Mouse (Mus musculus) spleen, postnatal 14 days (tissue): Measurements from ENCODE around the gene Krt33b.

Source experiments
- DNase-seq, 2 experiments: peaks; one replicate each; pipeline ENCODE4 v3.0.0; 2021 to 2022; ENCODE audit warnings: low spot score in 2 of 2

The Krt33b gene

DNA sequence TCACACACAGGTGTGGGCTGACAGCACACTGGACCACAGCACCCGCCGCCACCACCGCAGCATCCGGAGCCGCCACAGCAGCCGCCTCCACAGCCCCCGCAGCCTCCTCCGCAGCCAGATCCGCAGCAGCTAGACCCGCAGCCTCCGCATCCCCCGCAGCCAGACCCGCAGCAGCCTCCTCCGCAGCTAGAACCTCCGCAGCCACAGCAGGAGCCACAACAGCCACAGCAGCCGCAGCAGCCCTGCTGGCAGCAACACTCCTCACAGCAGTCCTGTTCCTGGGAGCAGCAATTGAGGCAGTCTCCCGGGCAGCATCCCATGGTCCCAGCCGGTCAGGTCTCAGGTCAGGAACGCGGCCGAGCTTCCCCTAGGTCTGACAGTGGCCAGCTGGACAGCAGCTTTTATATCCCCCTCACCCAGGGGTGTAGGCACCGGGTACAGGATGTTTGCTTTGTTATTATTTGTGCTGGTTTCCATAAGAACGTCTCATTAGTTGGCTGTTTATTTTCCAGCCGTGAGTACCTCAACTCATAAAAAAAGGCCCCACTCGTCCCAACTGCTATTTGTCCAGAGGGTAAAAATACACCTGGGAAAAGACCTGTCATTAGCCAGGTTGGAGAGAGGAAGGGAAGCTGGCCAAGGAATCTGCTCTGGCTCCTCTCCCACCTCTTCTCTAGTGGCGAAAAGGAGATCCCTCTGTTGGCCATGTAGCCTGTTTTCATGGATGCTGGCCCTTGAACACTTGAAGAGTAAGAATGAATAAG is 35.9 kb downstream of the Krt33b start, which contains the start of gene Krtap17-1:
TSS of gene Krtap17-1 (minus strand) at position 375 of the 764 bp plus-strand sequence.
- DNase-seq, result no peak

DNA sequence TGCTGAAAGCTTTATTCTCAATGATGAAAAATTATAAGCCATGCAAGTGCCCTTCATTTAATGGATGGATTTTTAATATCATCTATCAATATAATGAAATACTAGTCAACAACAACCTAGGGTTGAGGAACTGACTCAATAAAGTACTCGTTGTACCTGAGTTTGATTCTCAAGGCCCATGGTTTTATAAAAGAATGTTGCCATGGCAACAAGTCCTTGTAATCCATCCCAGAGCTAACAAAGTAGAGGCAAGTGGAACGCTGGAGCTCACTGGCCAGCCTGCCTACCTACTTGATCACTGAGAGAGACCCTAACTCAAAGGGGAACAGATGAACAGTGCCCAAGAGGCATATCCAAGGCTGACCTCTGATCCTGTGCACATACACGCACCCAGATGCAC is 39.1 kb downstream of the Krt33b start:
- DNase-seq, result no peak

DNA sequence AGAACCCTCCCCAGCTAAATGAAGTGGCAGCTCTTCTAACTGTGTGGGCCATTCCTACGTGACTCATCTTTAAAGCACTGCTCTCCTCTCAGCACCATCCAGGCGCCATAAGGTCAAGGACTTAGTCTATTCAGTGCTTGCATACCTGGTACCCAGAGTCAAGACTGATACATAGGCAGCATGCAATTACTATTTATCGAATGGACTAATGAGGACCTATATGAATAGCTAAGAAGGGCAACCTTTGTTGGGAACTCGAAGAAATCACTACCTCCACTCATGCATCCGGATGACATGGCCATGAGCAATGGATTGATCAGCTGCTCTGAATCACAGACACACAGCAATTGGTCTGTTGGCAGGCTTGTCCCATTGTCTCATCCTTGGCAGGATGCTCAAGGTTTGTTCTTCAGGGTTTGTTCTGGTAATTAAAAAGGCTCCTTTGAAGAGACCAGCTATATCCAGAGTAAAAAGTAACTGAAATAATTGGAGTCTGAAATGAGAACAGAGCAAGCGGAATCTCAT is 39.7 kb downstream of the Krt33b start:
- DNase-seq, result no peak

DNA sequence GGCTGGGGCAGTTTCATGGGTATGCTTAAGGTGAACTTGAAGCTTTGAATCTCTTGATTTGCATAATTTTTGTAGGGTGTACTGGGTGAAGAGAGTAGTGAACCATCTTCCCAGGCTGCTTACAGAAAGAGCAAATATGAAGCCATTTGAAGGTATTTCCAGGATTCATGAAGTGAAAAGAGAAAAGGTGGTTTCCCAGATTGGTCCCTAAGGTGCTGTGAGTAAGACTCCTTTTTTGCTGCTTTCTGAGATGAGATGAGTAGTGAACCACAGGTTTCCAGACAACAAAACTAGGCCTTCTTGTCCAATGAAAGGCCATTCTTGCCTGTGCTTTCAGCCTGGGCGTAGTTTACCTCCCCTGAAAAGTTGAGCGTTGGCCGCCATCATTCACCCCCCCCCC is 41.1 kb downstream of the Krt33b start:
- DNase-seq, result no peak

DNA sequence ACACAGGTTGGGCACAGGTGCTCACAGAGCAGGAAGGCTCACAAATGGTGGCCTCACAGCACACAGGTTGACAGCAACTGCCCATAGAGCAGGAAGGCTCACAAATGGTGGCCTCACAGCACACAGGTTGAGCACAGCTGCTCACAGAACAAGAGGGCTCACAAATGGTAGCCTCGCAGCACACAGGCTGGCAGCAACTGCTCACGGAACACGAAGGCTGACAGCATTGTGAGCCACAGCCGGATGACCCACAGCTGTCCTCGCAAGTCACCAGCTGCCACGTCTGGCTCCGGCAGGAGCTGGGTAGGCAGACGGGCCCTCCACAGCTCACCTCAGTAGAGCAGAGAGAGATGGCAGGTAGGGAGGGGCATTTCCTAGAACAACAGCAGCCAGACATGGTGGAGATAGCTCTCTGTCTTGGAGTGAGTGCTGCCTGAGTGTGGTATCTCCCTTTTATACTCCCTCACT is 43.5 kb downstream of the Krt33b start, which contains the start of gene Krtap16-1:
TSS of gene Krtap16-1 (minus strand) at position 418 of the 468 bp plus-strand sequence.
- no peak for DNase-seq

DNA sequence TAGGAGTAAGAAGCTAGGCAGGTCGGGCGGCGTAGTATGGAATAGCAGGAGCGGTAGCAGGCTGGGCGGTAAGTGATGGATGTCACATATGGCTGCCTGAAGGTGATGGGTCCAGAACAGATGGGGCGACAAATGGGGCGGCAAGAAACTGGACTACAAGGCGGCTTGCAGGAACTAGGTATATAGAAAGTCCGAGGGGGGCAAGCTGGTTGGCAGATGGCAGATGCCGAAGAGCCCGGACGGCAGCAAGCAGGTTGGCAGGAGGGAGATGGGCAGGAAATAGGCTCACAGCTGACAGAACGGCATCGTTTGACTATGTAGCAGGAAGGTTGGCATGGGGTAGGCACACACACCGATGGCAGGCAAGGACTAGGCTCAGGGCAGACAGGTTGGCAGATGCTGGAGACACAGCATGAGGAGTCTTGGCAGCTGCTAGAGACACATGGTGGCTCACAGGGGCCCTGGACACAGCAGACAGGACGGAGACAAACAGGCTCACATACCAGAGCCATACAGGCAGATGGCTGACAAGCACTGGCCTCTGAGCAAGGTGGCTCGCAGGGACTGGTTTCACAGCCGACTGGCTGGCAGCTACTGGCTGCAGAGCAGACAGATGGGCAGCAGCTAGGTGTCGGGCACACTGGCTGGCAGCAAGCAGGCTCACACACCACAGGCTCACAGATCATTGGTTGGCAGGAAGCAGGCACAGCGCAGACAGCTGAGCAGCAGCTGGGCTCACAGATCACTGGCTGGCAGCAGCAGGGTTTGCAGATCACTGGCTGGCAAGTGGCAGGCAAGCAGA is 44.2 kb downstream of the Krt33b start:
- no peak for DNase-seq

DNA sequence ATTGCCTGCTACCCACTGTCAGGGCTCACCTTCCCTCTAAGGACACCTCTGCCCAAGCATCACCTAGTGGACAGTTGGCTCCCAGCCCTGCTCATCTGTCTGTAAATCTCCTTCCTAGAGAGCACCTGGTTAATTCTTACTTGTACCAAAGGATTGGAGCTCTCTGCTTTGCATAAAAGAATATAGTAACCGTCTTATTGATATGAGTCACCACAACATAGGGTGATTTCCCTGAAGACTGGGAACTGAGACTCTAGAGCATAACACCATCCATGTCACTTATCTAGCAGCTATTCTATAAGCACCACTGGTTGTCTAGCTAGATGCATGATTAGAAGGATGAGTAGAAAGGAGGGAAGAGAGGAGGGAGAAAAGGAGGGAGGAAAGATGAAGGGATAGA is 46.2 kb downstream of the Krt33b start:
- no peak for DNase-seq

DNA sequence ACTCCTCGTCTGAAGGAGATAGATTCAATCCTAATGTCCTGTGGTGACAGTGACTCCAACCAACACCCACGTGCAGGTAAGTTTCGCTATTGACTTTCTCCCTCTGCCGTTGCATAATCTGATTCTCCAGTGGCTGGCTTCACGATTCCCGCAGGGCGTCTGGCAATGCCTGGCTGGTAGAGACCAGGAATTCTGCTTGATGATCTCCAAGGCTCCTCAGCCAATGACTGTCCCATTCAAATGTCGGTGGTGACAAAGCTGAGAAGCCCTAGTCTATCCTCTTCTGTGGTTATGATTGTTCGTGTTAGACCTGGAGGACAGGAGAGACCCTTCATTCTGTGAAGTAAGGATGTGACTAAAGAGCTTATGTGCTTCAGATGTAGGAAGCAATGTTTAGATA is 46.9 kb downstream of the Krt33b start:
- DNase-seq, result no peak

DNA sequence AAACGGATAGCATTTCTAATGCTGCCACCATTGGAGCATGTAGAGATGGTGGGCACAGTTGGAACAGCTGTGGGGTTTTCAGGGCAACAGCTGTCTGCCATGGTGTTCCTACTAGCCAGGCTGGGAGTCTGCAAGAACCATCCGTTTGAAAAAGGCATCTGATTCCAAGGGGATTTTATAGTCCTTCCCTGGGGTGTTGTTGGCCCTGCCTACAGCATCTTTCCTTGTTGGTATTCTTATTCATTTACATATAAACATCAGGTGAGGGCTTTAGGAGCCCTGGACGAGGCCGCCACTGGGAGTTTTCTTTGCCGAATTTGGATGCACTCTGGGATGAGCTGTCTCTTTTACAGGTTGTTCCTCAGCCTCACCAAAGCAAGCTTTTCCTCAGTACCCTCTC is 50.7 kb downstream of the Krt33b start, which contains the start of gene Krtap29-1:
TSS of gene Krtap29-1 (minus strand) at position 101 of the 400 bp plus-strand sequence.
- DNase-seq, result no peak
